Mouse (Mus musculus): ENCODE data around the gene Ilf2. TPM values are rescaled to one million over a fixed set of nuclear protein-coding genes. Genes with fewer than 3 reads are reported as not detected.

Gene Ilf2
- polyA plus RNA-seq, 1 experiment from 2014 or later, result 303 TPM

Other genes starting within 250 kb of the Ilf2 start
- gene Jtb, start 244.5 kb upstream of the Ilf2 start, polyA plus RNA-seq (2015; fragmentation: Nextera tagmentation; extraction: Ambion mirVana), result 87.8 and 96.1 TPM in 2 replicates
- 3.0 TPM in 2 replicates for gene Creb3l4, start 232.6 kb upstream of the Ilf2 start, polyA plus RNA-seq (2015; fragmentation: Nextera tagmentation; extraction: Ambion mirVana)
- gene Slc39a1, start 228.0 kb upstream of the Ilf2 start, polyA plus RNA-seq (2015; fragmentation: Nextera tagmentation; extraction: Ambion mirVana), result 52.7 and 54.9 TPM in 2 replicates
- 18.8 and 19.8 TPM in 2 replicates for gene Crtc2, start 222.0 kb upstream of the Ilf2 start, polyA plus RNA-seq (2015; fragmentation: Nextera tagmentation; extraction: Ambion mirVana)
- gene Dennd4b, start 210.9 kb upstream of the Ilf2 start, polyA plus RNA-seq (2015; fragmentation: Nextera tagmentation; extraction: Ambion mirVana), result 4.6 and 5.7 TPM in 2 replicates
- 16.0 and 17.0 TPM in 2 replicates for gene Gatad2b, start 182.9 kb upstream of the Ilf2 start, polyA plus RNA-seq (2015; fragmentation: Nextera tagmentation; extraction: Ambion mirVana)
- gene Slc27a3, start 86.2 kb upstream of the Ilf2 start, polyA plus RNA-seq (2015; fragmentation: Nextera tagmentation; extraction: Ambion mirVana), result 24.9 and 26.5 TPM in 2 replicates
- 29.9 and 30.1 TPM in 2 replicates for gene Ints3, start 42.5 kb upstream of the Ilf2 start, polyA plus RNA-seq (2015; fragmentation: Nextera tagmentation; extraction: Ambion mirVana)
- gene Npr1, start 10.3 kb upstream of the Ilf2 start, polyA plus RNA-seq (2015; fragmentation: Nextera tagmentation; extraction: Ambion mirVana), result 3.5 and 3.7 TPM in 2 replicates
- 90.1 and 95.6 TPM in 2 replicates for gene Snapin, start 14.9 kb downstream of the Ilf2 start, polyA plus RNA-seq (2015; fragmentation: Nextera tagmentation; extraction: Ambion mirVana)
- gene Chtop, start 33.4 kb downstream of the Ilf2 start, polyA plus RNA-seq (2015; fragmentation: Nextera tagmentation; extraction: Ambion mirVana), result 195 and 197 TPM in 2 replicates
- gene S100a1, start 38.3 kb downstream of the Ilf2 start, polyA plus RNA-seq (2015; fragmentation: Nextera tagmentation; extraction: Ambion mirVana), result 8.4 and 9.5 TPM in 2 replicates
- gene S100a13, start 38.3 kb downstream of the Ilf2 start, polyA plus RNA-seq (2015; fragmentation: Nextera tagmentation; extraction: Ambion mirVana), result 10.6 and 12.2 TPM in 2 replicates
- not detected in 2 replicates for gene S100a14, start 50.7 kb downstream of the Ilf2 start, polyA plus RNA-seq (2015; fragmentation: Nextera tagmentation; extraction: Ambion mirVana)
- 33.6 and 37.9 TPM in 2 replicates for gene S100a16, start 61.1 kb downstream of the Ilf2 start, polyA plus RNA-seq (2015; fragmentation: Nextera tagmentation; extraction: Ambion mirVana)
- gene S100a3, start 84.5 kb downstream of the Ilf2 start, polyA plus RNA-seq (2015; fragmentation: Nextera tagmentation; extraction: Ambion mirVana), result 1.3 and 1.8 TPM in 2 replicates
- not detected in 2 replicates for gene S100a2, start 114.1 kb downstream of the Ilf2 start, polyA plus RNA-seq (2015; fragmentation: Nextera tagmentation; extraction: Ambion mirVana)
- gene Gm42674, start 125.8 kb downstream of the Ilf2 start, polyA plus RNA-seq (2015; fragmentation: Nextera tagmentation; extraction: Ambion mirVana), result not detected in 2 replicates
- gene S100a4, start 127.6 kb downstream of the Ilf2 start, polyA plus RNA-seq (2015; fragmentation: Nextera tagmentation; extraction: Ambion mirVana), result 0.75 and 1.5 TPM in 2 replicates
- gene S100a5, start 132.4 kb downstream of the Ilf2 start, polyA plus RNA-seq (2015; fragmentation: Nextera tagmentation; extraction: Ambion mirVana), result not detected in 2 replicates
- 38.4 and 42.3 TPM in 2 replicates for gene S100a6, start 136.8 kb downstream of the Ilf2 start, polyA plus RNA-seq (2015; fragmentation: Nextera tagmentation; extraction: Ambion mirVana)
- not detected in 2 replicates for gene S100a7a, start 177.9 kb downstream of the Ilf2 start, polyA plus RNA-seq (2015; fragmentation: Nextera tagmentation; extraction: Ambion mirVana)
- 8.9 and 11.2 TPM in 2 replicates for gene S100a8, start 192.9 kb downstream of the Ilf2 start, polyA plus RNA-seq (2015; fragmentation: Nextera tagmentation; extraction: Ambion mirVana)
- 5.9 and 7.7 TPM in 2 replicates for gene S100a9, start 219.6 kb downstream of the Ilf2 start, polyA plus RNA-seq (2015; fragmentation: Nextera tagmentation; extraction: Ambion mirVana)